Mouse (Mus musculus) MEL-GATA-1-ER (cell line): ENCODE data around the gene Nckipsd.

Source experiments
- DNase-seq: peaks from one replicate; pipeline ENCODE4 v3.0.0-alpha.2; 2012; ENCODE audit warnings: low read depth; ENCODE audit errors: extremely low read depth

Nckipsd gene

DNA sequence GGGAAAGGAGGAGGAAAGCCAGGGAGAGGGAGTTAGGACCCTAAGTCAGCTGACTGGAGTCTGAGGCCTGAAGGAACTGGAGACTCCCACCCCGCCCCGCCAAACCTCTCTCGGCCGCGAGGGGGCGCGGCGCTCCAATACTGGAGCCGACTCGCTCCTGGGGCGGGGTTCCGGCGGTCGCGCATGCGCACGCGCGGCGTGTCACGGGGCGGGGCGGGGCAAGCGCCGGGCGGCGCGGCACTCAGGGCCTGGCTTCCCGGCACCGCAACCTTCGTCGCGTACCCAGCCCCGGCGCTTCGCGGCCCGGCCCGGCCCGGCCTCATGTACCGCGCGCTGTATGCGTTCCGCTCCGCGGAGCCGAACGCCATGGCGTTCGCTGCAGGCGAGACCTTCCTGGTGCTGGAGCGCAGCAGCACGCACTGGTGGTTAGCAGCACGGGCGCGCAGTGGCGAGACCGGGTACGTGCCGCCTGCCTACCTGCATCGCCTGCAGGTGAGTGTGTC lies at the start of gene Nckipsd:
Nckipsd (plus strand) TSS at position 206 of the 503 bp plus-strand sequence.
- no peak for DNase-seq

DNA sequence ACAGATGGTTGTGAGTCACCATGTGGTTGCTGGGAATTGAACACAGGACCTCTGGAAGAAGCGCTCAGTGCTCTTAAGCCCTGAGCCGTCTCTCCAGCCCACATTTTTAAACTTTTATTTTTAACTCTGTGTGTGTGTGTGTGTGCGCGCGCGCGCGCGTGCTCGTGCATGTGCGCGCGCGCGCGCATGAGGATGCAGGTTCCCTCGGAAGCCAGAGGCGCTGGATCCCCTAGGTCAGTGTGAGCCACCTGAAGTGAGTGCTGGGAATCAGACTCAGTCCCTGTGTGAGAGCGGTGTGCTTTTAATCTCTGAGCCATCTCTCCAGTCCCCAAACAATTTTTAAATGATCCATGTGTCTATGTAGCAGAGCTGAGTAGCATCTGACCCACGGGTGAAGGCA lies 49.0 kb upstream of the Nckipsd start:
- DNase-seq = no peak

DNA sequence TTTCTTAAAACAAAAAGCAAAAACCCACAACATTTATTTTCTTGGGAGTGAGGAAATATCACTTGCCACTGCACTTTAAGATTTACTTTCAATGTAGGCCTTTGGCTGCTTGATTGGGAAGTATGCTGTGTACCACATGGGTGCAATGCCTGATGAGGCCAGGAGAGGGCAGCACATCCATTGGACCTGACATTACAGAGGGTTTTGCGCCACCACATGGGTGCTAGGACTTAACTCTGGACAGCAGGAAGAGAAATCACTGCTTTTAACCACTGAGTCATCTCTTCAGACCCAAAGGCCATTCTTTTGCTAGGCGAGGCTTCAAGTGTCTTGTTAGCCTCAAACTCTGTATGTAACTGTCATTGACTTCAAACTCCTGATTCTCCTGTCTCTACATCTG lies 48.4 kb upstream of the Nckipsd start:
- DNase-seq = peak; percentile 53

DNA sequence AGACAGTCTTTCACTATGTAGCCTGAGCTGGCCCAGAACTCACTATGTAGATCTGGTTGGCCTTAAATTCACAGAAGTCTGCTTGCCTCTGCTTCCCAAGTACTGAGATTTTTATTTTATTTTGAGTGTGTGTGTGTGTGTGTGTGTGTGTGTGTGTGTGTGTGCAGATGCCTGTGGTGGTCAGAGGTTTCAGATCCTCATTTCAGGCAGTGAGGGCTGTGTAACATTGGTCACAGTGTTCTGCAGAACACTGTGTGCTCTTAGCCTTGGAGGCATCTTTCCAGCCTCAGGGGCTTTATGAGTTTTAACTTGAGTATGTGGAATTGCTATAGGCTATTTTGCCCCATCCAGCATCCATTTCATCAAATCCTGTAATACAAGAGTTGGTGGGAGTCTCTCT lies 46.6 kb upstream of the Nckipsd start:
- DNase-seq = no peak

DNA sequence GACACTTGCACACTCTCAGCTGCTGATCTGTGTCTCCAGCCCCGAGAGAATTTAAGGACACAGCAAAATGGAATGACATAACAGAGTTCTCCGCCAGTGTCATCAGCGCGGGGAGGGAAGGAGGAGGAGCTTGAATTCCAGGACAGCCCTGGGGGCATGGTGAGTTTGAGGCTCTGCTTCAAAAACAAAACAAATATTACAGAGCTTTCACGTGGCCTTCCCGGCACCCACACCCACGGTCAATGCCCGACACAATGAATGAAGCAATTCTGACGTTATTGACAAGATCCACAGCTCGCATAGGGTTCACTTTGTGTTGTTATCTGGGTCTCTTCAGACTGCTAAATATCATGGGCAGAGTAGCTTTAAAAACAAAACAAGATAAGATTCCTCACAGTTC lies 43.2 kb upstream of the Nckipsd start:
- DNase-seq = no peak

DNA sequence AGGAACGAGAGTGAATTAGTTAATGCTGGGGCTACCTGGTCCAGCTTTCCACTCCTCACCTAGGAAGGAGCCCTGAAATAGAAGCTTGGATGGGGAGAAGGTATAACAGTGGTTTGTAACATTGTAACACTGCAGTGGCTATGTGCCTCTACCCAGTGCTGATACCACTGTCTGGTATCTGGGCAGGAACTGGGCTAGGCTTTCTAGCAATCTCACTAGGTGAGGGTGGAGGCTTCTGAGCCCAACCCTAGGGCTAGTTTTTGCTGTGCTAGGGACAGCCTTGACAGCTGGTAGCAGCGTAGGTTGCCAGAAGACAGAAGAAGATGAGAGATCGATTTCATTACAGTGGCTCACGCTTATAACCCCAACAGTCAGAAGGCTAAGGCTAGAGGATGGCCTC lies 31.6 kb upstream of the Nckipsd start:
- DNase-seq = no peak

DNA sequence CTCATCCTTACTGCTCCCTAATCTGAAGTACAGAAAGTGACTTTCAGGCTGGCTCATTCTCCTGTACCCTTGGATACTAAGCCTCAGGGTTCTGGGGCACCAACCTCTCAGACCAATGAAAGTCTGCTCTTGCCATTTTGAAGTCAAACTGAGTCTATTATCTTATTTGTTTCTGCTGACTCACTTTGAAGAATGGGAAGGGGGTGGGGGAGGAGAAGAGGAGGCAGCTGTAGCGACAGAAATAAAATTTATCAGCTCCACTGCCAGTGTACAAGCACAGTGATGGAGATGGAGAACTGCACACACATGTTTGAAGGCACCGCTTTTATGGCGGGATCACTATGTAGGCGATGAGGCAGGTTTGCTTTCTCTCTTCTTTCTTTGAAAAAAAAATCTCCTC lies 30.9 kb upstream of the Nckipsd start:
- DNase-seq = no peak

DNA sequence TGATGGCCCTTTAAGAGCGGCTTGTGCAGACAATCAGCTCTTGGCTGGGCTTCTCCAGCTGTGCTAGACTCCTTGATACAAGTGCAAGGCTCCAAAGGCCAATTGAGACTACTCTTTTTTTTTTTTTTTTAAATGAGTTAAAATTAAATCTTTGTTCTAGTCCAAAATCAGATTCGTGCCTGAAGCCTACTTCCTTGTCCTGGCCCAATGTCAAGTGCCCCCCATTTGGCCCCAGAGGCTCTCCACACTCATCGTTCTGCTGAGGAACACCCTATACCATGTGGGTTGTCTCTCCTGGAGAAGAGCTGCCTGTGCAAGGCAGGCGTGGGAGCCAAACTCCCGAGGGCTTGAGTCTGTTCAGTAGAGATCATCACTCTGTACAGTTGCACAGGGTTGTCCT lies 27.2 kb upstream of the Nckipsd start:
- DNase-seq = no peak

DNA sequence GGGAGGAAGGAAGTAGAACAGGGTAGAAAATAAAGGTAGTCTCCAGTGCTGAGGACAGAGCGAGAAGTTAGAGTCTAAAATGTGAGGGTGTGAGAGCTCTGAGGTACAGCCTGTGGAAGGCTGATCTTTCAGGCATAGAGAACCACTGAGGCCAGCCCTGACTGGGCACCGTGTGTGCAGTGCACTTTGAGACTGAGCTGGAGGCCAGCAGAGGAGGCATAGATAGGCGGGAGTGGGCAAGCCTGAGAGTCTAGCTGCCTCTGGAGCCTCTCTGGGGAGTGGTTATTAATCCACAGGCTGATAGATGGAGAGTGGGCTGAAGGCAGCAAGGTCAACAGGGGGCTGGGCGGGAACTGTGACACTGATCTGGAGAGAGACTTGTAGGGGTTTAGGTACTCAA lies 26.3 kb upstream of the Nckipsd start:
- DNase-seq = no peak

DNA sequence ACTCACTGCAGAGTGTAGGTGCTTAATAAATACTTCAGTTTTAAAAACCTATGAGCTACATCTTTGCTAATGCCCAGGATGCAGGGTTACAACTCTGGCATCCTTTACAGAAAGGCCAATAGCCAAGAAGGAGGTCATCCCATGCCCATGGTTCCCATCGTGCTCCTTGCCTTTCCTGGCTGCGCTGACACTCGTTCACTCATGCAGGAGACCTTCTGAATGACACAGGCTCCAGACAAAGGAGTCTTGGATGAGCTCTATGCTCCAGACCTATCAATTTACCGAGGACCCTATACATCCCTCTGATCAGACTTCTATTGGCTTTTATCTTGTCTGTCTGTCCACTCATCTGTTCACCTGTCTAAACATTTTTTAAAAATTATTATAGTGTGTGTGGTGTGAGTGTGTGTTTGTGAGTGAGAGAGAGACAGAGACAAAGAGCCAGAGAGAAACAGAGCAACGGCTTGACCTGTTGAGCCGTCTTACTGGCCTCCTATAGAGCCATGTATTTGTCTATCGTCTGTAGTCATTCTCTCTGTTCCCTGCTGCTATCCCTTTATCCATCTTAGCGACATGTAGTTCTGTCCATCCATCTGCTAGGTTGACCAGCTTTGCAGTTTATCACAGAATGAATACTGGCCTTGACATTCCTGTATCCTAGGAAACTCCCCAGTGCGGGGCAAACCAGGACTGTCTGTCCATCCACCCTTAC lies 25.2 kb upstream of the Nckipsd start:
- no peak for DNase-seq

DNA sequence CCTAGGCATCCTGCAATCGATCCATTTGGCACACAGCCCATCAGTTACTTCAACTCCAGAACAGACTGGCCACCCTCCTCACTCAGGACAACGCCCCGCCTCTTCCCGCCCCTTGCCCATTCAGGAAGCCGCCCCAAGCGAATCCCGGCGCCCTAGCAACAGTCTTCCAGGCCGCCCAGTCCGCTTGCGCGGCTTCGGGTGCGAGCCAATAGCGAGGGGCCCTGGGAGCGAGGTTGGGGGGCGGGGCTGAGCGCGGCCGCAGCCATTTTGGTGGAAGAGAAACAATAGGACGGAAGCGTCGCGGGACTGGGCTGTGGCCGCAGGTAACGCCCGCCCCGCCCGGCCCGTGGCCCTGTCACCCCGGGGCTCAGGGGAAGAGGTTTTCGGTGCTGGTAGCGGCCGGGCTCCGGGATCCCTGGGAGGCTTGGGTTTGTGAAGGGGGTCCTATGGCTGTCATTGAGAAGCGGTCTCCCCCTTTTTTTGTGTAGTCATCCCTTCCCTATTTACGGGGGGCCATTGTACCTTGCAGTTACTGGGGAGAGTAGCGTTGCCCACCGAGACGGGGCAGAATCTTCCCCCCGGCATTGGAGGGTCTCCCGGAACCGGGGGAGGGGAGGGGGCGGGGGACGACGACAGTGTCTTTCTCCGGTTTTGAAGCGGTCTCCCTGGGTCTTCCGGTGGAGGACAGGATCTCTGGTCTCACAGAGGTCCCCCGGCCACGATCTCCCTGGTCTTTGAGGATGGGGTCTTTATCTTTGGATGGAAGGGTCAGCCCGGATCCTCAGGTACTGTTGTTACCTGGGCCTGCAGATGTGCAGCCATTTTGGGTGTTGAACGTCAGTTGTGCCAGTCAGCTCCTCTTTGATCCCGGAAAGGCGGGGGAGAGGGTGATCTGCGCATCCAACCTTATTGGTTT lies 24.4 kb upstream of the Nckipsd start, which contains the start of gene Ip6k2:
Ip6k2 (plus strand) TSS at position 249 of the 916 bp plus-strand sequence.
- DNase-seq = peak; percentile 75

DNA sequence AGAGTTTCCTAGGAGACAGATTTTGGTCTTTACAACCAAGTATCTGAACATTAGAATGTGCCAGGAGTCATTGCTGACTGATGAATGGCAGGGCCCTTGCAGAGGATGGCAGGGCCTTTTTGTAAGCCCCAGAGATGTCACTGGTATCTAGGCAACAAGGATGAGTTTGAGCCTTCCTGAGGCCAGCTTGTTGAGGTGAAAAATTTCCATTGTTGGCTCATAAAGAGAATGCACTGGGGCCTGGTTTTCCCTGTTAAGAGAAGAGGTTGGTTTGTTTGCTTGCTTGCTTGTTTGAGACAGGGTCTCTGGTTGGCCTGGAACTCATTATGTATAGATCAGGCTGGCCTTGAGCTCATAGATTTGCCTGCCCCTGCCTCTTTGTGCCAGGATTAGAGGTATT lies 22.8 kb upstream of the Nckipsd start:
- DNase-seq = no peak

DNA sequence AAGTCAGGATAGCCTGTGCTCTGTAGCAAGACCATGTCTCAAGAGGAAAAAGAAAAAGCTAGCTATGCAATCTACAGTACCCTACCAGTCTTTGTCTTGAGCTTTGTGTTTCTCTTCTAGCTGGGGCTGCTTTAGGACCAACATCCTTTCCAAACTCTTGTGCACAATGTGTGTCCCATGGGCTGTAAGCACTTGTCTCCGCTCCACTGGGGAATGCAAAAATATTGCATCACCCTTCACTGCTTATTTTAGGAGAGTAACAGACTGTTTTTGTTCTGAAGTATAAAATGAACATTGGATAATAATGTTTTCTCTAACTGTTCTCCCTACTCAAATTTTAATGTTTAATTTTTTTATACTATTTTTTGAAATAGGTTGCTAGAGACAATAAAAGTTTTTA lies 21.7 kb upstream of the Nckipsd start:
- DNase-seq = no peak

DNA sequence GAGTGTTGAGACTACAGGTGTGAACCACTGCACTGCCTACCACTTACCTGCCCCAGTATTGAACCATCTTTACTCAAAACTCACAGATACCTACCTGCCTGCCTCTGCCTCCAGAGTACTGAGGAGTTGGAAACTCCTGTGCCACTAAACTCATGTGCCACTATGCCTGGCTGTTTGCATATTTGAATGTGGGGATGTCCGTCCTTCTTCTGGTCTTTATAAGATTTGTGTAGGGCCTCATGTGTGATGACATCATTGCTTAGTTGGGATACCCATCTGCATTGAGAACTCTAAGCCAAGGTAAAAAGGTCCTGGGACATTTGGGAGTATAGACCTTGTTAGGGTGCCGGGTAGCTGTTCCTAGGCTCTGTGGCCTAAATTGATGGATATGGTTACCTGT lies 21.1 kb upstream of the Nckipsd start:
- DNase-seq = no peak

DNA sequence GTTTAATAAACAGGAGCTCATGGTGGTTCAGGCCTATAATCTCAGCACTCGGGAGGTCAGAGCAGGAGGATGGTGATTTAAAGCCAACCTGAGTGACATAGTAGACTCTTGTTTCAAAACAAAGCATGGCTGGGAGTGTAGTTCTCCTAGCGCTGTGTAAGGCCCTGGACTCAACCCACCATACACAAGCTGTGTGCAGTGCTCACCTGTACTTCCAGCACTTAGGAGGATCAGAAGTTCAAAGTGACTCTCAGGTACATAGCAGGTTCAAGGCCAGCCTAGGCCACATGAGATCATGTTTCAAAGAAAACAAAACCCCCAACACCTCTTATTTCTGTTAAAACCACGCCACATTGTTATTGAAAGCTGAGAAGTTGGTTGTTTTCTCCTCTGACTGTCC lies 19.5 kb upstream of the Nckipsd start:
- no peak for DNase-seq

DNA sequence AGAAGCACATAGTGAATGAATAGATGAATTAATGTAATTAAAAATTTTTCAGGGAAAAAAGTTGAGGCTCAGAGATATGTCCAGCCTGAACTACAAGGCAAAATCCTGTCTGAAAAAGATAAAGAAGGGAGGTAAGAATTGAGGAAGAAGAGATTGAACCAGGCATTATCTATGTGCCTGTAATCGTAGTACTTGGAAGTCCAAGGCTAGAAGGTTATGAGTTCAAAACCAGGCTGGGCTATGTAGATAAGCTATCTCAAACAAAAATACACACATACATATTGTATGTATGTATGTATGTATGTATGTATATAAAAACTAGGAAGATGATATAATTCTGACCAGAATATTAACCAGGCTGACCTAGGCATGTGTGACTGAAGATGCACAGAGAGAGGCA lies 15.9 kb upstream of the Nckipsd start:
- peak; percentile 47 for DNase-seq

DNA sequence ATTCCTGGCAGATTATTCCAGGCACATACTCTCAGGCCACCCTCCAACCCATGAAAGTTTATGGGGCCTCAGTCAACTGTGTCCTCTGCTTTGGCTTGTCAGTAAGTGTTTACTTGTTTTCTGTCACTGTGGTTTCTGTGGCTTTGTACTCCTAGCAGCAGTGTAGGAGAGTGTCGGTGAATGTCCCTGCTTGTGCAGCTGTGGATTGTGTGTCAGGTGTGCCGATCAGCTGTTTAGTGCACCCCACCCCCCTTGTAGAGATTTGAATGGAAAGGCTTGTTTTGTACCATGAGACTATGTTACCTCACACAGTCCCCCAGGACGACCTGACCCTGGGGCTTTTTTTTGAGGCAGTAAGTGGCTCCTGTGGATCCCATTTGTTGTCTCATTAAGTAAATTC lies 15.4 kb upstream of the Nckipsd start:
- DNase-seq = no peak

DNA sequence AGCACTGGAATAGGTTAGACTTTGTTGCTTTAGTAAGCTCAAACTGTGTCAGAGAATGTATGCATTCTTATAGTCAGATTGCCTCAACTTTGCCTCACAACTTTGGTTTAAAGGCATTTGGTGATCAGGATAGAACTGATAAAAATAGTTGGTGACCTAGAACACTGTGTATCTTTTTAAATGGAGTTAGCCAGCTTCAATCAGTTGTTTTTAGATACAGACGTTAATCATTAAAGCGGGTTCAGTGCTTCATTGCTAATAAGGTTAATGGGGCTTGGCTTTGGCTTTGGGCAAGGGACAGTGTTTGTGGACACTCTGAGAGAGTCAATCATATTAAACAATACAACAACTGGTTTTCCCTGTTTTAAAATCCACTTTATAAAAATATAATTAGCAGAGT lies 12.9 kb upstream of the Nckipsd start:
- DNase-seq = no peak

DNA sequence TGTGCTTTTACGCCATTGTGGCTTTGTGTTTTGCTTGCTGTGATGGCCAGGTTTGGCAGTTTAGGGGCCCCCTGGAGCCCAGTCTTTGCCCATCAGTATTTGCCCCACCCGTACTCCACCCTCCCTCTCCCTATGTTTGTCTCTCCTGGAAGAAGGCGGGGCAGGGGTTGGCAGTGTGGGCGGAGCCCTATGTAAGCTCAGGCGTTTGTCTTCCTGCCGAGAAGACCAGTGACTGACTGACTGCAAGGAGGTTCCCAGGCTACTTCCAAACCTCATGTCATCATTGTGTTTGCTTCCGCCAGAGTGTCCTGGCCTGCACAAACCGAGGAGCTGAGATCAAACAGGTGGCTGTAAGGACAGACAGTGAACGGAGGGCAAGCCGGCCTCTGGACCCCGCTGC lies 12.4 kb upstream of the Nckipsd start:
- no peak for DNase-seq

DNA sequence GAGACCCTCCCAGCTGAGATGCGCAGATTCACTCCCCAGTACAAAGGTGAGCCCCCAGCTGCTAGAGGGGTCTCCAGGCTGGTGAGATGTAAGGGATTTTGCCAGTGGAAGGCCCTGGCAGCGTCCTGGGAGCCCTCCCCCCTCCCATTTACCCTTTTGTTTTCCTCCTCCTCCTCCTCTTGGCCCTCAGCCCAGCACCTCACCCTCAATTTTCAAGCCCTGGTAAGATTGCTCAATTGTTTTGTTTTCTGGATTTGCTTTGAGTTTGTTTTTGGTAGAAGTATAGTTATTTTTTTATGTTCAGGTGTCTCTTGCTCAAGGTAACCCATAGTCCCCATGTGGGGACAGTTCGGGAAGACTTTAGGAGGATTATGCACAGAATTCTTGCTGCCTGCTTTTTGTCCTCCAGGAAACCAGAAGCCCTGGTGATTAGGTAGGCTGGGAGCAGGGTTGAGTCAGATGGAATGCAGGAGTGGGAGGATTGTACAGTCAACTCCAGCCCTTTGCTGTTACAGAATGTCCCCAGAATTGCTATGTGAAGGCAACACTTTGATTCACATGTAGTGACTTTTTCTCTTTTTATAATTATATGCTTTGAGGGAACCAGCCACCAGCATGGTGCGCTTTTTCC lies 11.7 kb upstream of the Nckipsd start:
- no peak for DNase-seq

DNA sequence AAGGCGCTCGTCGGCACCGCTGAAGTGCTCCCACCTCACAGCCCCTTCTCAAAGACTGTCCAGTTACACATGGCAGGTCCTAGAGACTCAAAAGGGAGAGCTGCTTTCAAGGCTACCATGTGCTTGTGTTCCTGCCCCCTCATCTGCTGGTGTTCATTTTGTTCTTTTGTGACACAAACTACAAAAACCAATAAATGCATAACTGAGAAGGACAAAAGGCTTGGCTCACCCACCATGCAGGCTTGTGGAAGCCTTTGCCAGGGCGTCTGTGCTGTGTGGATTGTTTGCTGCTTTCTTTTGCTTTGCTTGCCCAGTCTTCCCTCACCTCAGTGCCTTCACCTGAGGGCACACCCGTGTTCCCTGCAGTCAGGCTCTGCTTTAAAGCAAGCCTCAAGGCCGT lies 10.7 kb upstream of the Nckipsd start:
- DNase-seq = no peak

DNA sequence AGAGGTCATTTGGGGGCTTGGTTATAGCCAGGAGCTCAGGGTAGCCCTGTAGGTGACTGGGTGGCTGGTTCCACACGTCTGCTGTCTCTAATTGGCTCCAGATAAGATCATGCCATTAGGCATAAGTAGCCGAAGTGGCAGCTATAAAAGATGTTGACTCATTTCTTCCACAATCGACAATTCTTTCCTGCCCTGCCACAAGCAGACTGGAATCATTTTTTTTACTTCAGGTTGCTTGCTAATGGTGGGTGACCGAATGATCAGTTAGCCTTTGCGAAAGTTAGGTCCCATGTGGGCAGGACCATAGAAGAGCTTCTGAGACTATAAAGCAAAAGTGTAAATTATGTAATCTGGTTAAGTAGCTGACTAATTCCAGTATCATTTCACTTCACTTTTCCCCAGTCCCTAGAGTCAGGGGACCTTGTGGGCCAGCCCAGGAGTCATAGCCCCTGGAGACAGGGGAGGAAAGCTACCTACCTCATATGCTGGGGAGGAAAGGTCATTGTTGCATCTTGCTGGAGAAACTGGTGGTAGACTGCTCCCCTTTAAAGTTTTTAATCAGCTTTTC lies 9.6 kb upstream of the Nckipsd start:
- DNase-seq = no peak
